Mouse (Mus musculus): ENCODE data around the gene Bub1b. TPM values are rescaled to one million over a fixed set of nuclear protein-coding genes. Genes with fewer than 3 reads are reported as not detected.

Gene Bub1b
- polyA plus RNA-seq, 1 experiment from 2014 or later: 60.6 TPM

DNA sequence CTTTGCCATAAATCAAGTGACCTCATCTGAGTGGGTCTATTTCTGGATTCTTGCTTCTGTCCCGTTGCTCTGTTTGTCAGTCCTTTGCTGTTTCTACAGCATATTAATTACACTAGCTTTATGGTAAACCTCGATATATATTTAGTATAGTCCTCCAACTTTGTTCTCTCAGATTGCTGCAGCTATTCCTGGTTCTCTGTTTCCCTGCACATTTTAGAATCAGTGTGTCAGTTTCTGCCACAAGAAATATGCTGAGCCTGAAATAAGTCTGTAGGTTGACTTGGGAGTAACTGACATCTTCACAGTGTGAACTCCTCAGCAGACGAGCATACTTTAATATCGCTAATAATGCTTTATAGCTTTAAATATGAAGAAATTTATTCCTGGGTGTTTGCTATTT lies 87.1 kb downstream of the Bub1b start:
- Histone ChIP-seq H3K27me3 (no peaks in the 10 kb centered on the region; the same call in 1 of the 2 replicates), H3K4me1 (peaks cover 12% of the 10 kb centered on the region; the same call in 1 of the 2 replicates), H3K4me2 (replicated peaks) (no peak overlapping the region), H3K4me3 (replicated peaks) (no peak overlapping the region), H3K27ac (replicated peaks) (no peak overlapping the region), H3K36me3 (no peaks in the 10 kb centered on the region), H3K9me3 (replicated peaks) (no peaks in the 10 kb centered on the region), H3K9ac (no peak overlapping the region)
- WGBS: 84% methylated on average over 4 of the region's 4 CpGs
- no peak for ATAC-seq (ENCODE audit: insufficient number of reproducible peaks, low FRiP score, low TSS enrichment, low read depth)

DNA sequence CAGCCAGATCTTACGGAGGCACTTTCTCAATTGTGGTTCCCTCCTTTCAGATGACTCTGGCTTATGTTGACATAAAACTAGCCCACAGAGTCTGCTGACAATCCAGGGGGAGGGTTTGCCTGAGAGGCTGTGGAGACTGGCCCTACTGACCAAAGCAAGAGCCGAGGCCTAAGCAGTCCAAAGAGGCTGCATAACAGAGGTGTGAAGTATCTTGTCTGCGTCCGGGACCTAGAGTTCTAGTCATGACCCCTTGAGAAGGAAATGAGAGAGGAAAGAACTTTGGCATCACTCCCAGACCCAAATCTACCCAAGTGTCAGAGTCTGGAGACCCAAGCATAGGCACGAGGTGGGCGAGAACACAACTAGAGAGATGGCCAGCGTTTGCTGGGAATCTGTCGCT lies 88.7 kb downstream of the Bub1b start:
- H3K4me1 ChIP-seq: peaks cover 12% of the 10 kb centered on the region; the same call in 1 of the 2 replicates
- no peaks in the 10 kb centered on the region for H3K27me3 ChIP-seq
- H3K27ac ChIP-seq (replicated peaks): no peak overlapping the region
- ATAC-seq (ENCODE audit: insufficient number of reproducible peaks, low FRiP score, low TSS enrichment, low read depth): no peak
- H3K9me3 ChIP-seq (replicated peaks): no peaks in the 10 kb centered on the region
- no peak overlapping the region for H3K4me3 ChIP-seq (replicated peaks)
- WGBS: 70% methylated on average over 8 of the region's 8 CpGs
- no peak overlapping the region for H3K4me2 ChIP-seq (replicated peaks)
- no peak overlapping the region for H3K9ac ChIP-seq
- no peaks in the 10 kb centered on the region for H3K36me3 ChIP-seq

DNA sequence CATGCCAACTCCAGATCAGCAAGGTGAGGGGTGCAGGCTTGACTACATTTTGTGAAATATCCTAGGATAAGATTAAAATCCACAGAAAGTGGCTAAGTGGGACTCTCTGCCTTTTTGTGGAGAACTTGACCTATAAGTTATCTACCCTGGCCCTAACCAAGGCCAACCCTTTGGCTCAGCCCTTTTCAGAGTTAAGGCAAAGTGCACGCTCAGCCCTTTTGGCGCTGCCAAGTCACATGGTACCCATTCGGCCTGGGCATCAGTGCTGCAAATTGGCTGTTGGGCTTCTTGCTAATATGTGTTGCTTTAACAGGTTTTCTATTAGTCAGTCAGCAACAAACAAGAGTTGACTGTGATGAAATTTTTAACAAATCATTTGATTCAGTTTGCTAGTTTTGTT lies 89.8 kb downstream of the Bub1b start:
- H3K9me3 ChIP-seq (replicated peaks): no peaks in the 10 kb centered on the region
- peaks cover 8% of the 10 kb centered on the region; the same call in 1 of the 2 replicates for H3K4me1 ChIP-seq
- ATAC-seq (ENCODE audit: insufficient number of reproducible peaks, low FRiP score, low TSS enrichment, low read depth): no peak
- no peak overlapping the region for H3K9ac ChIP-seq
- no peak overlapping the region for H3K4me2 ChIP-seq (replicated peaks)
- H3K27me3 ChIP-seq: no peaks in the 10 kb centered on the region
- no peaks in the 10 kb centered on the region for H3K36me3 ChIP-seq
- 84% methylated on average over 3 of the region's 3 CpGs for WGBS
- H3K27ac ChIP-seq (replicated peaks): no peak overlapping the region
- no peak overlapping the region for H3K4me3 ChIP-seq (replicated peaks)

DNA sequence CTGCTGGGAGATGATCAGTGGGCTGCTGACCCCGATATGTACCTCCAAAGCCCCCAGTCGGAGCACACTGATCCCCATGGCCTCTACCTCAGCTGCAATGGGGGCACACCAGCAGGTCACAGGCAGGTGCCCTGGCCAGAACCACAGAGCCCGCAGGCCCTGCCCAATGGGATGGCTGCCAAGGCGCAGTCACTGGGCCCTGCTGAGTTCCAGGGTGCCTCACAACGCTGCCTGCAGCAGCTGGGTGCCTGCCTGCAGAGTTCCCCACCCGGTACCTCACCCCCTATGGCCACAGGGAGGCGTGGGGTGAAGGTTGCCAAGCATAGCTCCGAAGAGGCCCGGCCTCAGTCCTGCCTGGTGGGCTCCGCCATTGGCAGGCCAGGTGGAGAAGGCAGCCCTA lies 91.9 kb downstream of the Bub1b start:
- Histone ChIP-seq H3K9me3 (replicated peaks) (no peaks in the 10 kb centered on the region), H3K9ac (no peak overlapping the region), H3K27ac (replicated peaks) (no peak overlapping the region), H3K27me3 (no peaks in the 10 kb centered on the region; the same call in 1 of the 2 replicates), H3K4me3 (replicated peaks) (no peak overlapping the region), H3K4me1 (0 out of 2 replicates have a peak, but pooled peaks cover 6% of the 10 kb centered on the region), H3K4me2 (replicated peaks) (no peak overlapping the region), H3K36me3 (no peaks in the 10 kb centered on the region)
- ATAC-seq (ENCODE audit: insufficient number of reproducible peaks, low FRiP score, low TSS enrichment, low read depth): no peak
- 78% methylated on average over 10 of the region's 10 CpGs for WGBS

Other genes with a start within 250 kb of the Bub1b start
- 0.58 and 0.73 TPM in 2 replicates for gene Gpr176, start 224.8 kb upstream of the Bub1b start, polyA plus RNA-seq (2015; fragmentation: Nextera tagmentation; extraction: Ambion mirVana)
- gene Eif2ak4, start 209.6 kb upstream of the Bub1b start, polyA plus RNA-seq (2015; fragmentation: Nextera tagmentation; extraction: Ambion mirVana): 9.1 and 9.7 TPM in 2 replicates
- 258 and 285 TPM in 2 replicates for gene Srp14, start 118.5 kb upstream of the Bub1b start, polyA plus RNA-seq (2015; fragmentation: Nextera tagmentation; extraction: Ambion mirVana)
- 5.1 and 6.7 TPM in 2 replicates for gene Bmf, start 48.5 kb upstream of the Bub1b start, polyA plus RNA-seq (2015; fragmentation: Nextera tagmentation; extraction: Ambion mirVana)
- 8.5 TPM in 2 replicates for gene Pak6, start 65.1 kb downstream of the Bub1b start, polyA plus RNA-seq (2015; fragmentation: Nextera tagmentation; extraction: Ambion mirVana)
- 0.11 and 0.19 TPM in 2 replicates for gene Ankrd63, start 105.8 kb downstream of the Bub1b start, polyA plus RNA-seq (2015; fragmentation: Nextera tagmentation; extraction: Ambion mirVana)
- 0.75 and 1.1 TPM in 2 replicates for gene Plcb2, start 130.2 kb downstream of the Bub1b start, polyA plus RNA-seq (2015; fragmentation: Nextera tagmentation; extraction: Ambion mirVana)
- 15.9 and 16.9 TPM in 2 replicates for gene Inafm2, start 147.5 kb downstream of the Bub1b start, polyA plus RNA-seq (2015; fragmentation: Nextera tagmentation; extraction: Ambion mirVana)
- 2.0 and 2.4 TPM in 2 replicates for gene Ccdc9b, start 164.4 kb downstream of the Bub1b start, polyA plus RNA-seq (2015; fragmentation: Nextera tagmentation; extraction: Ambion mirVana)
- 1.7 and 4.2 TPM in 2 replicates for gene Phgr1, start 174.6 kb downstream of the Bub1b start, polyA plus RNA-seq (2015; fragmentation: Nextera tagmentation; extraction: Ambion mirVana)
- gene Disp2, start 181.5 kb downstream of the Bub1b start, polyA plus RNA-seq (2015; fragmentation: Nextera tagmentation; extraction: Ambion mirVana): 0.37 and 0.68 TPM in 2 replicates
- gene Knstrn, start 215.8 kb downstream of the Bub1b start, polyA plus RNA-seq (2015; fragmentation: Nextera tagmentation; extraction: Ambion mirVana): 75.3 and 80.0 TPM in 2 replicates